Mouse (Mus musculus) midbrain, postnatal 0 days (tissue): ENCODE results near the gene 4930402H24Rik. TPM values are rescaled to one million over a fixed set of nuclear protein-coding genes. Genes with fewer than 3 reads are reported as not detected.
"Not testable (repeated sequence)": the region's sequence is repeated elsewhere in the genome, so short reads cannot be mapped to it uniquely, and the experiment has no call there.

Source experiments
- ATAC-seq: fragments of 200-750 bp; cut with Nextera tagmentation; 2 replicates; pipeline ENCODE4 v1.8.0; 2017; ENCODE audit warnings: moderate number of reproducible peaks, mild to moderate bottlenecking, moderate TSS enrichment, moderate library complexity; ENCODE audit not compliant: low FRiP score
- DNase-seq: peaks from one replicate; pipeline ENCODE4 v3.0.0-alpha.2; 2015; ENCODE audit warnings: low spot score
- H3K27ac ChIP-seq: fragments of 300-500 bp; sonication (generic); 2 replicates; pipeline ENCODE4 v1.5.1; 2014; ENCODE audit warnings: low read depth, mild to moderate bottlenecking, low read length, mixed read lengths
- H3K27me3 ChIP-seq: fragments of 300-500 bp; sonication (generic); 2 replicates; pipeline ENCODE4 v1.6.1; 2014; ENCODE audit warnings: low read length, control low read depth, mixed read lengths; ENCODE audit not compliant: insufficient read depth
- H3K36me3 ChIP-seq: fragments of 300-500 bp; sonication (generic); 2 replicates; pipeline ENCODE4 v1.6.1; 2014; ENCODE audit warnings: low read length, control low read depth, mixed read lengths; ENCODE audit not compliant: insufficient read depth
- H3K4me1 ChIP-seq: fragments of 300-500 bp; sonication (generic); 2 replicates; pipeline ENCODE4 v1.6.1; 2014; ENCODE audit warnings: mild to moderate bottlenecking, control low read depth, antibody characterized with exemption, low read length, mixed read lengths; ENCODE audit not compliant: insufficient read depth
- H3K4me2 ChIP-seq: fragments of 300-500 bp; sonication (generic); 2 replicates; pipeline ENCODE4 v1.6.1; 2014; ENCODE audit warnings: low read depth, mild to moderate bottlenecking, low read length, mixed read lengths; ENCODE audit not compliant: poor library complexity, severe bottlenecking
- H3K4me3 ChIP-seq: fragments of 300-500 bp; sonication (generic); 2 replicates; pipeline ENCODE4 v1.5.1; 2014; ENCODE audit warnings: low read depth, mild to moderate bottlenecking, low read length, moderate library complexity
- H3K9ac ChIP-seq: fragments of 300-500 bp; sonication (generic); replicated peaks from 2 replicates; pipeline ENCODE4 v1.6.1; 2014; ENCODE audit warnings: mild to moderate bottlenecking, low read length, moderate library complexity, mixed read lengths; ENCODE audit not compliant: poor library complexity, severe bottlenecking
- H3K9me3 ChIP-seq: fragments of 300-500 bp; sonication (generic); 2 replicates; pipeline ENCODE4 v1.6.1; 2016; ENCODE audit warnings: low read length, control low read depth
- CTCF ChIP-seq: IDR thresholded peaks from 2 replicates; pipeline ENCODE4 v1.5.1; 2016; ENCODE audit warnings: antibody characterized with exemption, mild to moderate bottlenecking
- WGBS: fragments of 180-500 bp; shearing (Covaris S2); extraction: QIAGEN DNeasy Blood & Tissue Kit; methylation state at CpG from one replicate; pipeline ENCODE4 v1.1.7; 2014; 5-methylcytosine and 5-hydroxymethylcytosine counted together
- polyA plus RNA-seq: library from polyadenylated mRNA; unstranded; fragments of >200 nt; fragmentation: Nextera tagmentation; extraction: Ambion mirVana; gene quantifications from 2 replicates; pipeline ENCODE4 v1.2.1, GENCODE M21; 2015
- total RNA-seq: library from RNA; depleted of rRNA; stranded (reverse); fragments of >200 nt; gene quantifications from 2 replicates; pipeline ENCODE4 v1.2.3, GENCODE M21; 2014

Gene 4930402H24Rik
- total and polyA plus RNA-seq, 2 experiments from 2014 or later = 58.1 to 200 TPM

GRCm38 (mm10) chr2:130829496-130829895, 76.7 kb downstream of the 4930402H24Rik start:
- Histone ChIP-seq H3K4me1 (no peaks in the 10 kb centered on the region), H3K4me3 (no peak overlapping the region), H3K4me2 (no peak overlapping the region), H3K9ac (no peak overlapping the region), H3K36me3 (peaks cover 4% of the 10 kb centered on the region; the same call in 1 of the 2 replicates), H3K27me3 (no peaks in the 10 kb centered on the region), H3K9me3 (no peaks in the 10 kb centered on the region), H3K27ac (no peak overlapping the region)
- DNase-seq (no peak), ATAC-seq (no peak)
- no peak for TF ChIP-seq CTCF
- WGBS = 93% methylated on average over 4 of the region's 4 CpGs

DNA sequence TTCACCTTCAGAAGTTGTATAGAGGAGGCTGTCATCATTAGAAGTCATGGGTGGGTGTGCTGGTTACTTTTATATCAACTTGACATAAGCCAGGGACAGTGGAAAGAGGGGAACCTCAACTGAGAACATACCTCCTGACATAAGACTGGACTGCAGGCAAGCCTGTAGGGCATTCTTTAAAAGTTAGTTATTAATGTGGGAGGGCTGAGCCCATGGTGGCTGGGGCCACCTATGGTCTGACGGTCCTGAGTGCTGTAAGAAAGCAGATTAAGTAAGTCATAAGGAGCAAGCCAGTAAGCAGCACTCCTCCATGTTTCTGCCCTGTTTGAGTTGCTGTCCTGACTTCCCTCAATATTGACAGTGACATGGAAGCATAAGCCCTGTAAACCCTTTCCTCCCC, 77.5 kb downstream of the 4930402H24Rik start:
- no peak for DNase-seq
- H3K4me1 ChIP-seq = no peaks in the 10 kb centered on the region
- H3K36me3 ChIP-seq = peaks cover 4% of the 10 kb centered on the region; the same call in 1 of the 2 replicates
- 88% methylated on average over 1 of the region's 1 CpGs for WGBS
- H3K4me2 ChIP-seq = no peak overlapping the region
- no peak overlapping the region for H3K9ac ChIP-seq
- no peak for ATAC-seq
- H3K9me3 ChIP-seq = no peaks in the 10 kb centered on the region
- no peaks in the 10 kb centered on the region for H3K27me3 ChIP-seq
- no peak overlapping the region for H3K4me3 ChIP-seq
- H3K27ac ChIP-seq = no peak overlapping the region
- TF ChIP-seq CTCF = no peak

- not testable (repeated sequence) for H3K4me1 ChIP-seq, H3K4me2 ChIP-seq, H3K36me3 ChIP-seq, H3K4me3 ChIP-seq, H3K9me3 ChIP-seq, H3K9ac ChIP-seq, ATAC-seq, H3K27ac ChIP-seq, DNase-seq, H3K27me3 ChIP-seq
- 84% methylated on average over 3 of the region's 3 CpGs for WGBS
Observed at GRCm38 (mm10) chr2:130828066-130828465, 78.1 kb downstream of the 4930402H24Rik start.

GRCm38 (mm10) chr2:130827410-130827809, 78.8 kb downstream of the 4930402H24Rik start:
- peaks cover 4% of the 10 kb centered on the region; the same call in 1 of the 2 replicates for H3K36me3 ChIP-seq
- no peak overlapping the region for H3K4me2 ChIP-seq
- DNase-seq (peak; percentile 87), ATAC-seq (peak; percentile 65)
- H3K9me3 ChIP-seq = no peaks in the 10 kb centered on the region
- H3K4me1 ChIP-seq = no peaks in the 10 kb centered on the region
- no peak overlapping the region for H3K4me3 ChIP-seq
- no peak overlapping the region for H3K9ac ChIP-seq
- no peak overlapping the region for H3K27ac ChIP-seq
- 26% methylated on average over 2 of the region's 2 CpGs for WGBS
- TF ChIP-seq CTCF = no peak
- no peaks in the 10 kb centered on the region for H3K27me3 ChIP-seq

DNA sequence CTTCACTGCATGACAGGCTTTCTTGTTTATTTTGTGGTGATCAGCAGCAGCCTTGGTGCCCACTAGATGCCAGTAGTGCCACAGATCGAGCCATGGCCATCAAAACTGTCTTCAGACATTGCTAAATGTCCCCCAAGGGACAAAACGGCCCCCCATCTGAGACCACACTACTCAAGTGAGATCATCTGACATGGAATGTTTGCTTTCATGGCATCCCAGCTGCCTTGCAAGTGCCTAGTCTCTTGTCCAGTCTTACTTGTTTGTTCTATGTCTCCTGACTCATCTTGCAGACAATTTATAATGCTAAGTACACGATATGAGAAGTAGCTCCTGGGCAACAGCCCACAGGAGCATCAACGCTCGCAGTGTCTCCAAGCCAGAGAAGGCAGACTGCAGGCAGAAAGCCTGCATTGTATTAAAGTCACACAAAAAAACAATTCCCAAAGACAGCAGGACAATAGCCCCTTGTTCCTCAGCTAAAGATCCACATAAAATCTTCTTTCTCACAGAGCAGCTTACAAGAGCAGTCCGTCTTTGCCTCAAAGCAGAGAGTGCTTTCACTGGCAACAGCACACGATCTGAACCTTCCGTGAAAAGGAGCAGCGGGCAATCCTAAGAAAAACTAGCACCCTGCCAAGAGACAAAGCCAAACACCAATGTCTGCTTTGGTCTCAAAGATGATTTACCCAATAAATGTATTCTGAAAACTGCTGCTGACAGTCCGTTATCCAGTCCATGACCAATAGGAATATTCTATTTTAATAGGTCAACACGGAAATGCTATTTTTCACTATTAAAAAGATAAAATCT, 87.2 kb downstream of the 4930402H24Rik start:
- H3K9me3 ChIP-seq = no peaks in the 10 kb centered on the region
- WGBS = 18% methylated on average over 11 of the region's 11 CpGs
- DNase-seq (peak; percentile 82), ATAC-seq (peak; percentile 80)
- no peak overlapping the region for H3K4me2 ChIP-seq
- H3K27me3 ChIP-seq = no peaks in the 10 kb centered on the region
- no peaks in the 10 kb centered on the region for H3K4me1 ChIP-seq
- peaks cover 33% of the 10 kb centered on the region for H3K36me3 ChIP-seq
- peak overlapping the region; percentile 55; the same call in 1 of the 2 replicates for H3K27ac ChIP-seq
- H3K4me3 ChIP-seq = no peak overlapping the region
- TF ChIP-seq CTCF = peak; percentile 66
- no peak overlapping the region for H3K9ac ChIP-seq

DNA sequence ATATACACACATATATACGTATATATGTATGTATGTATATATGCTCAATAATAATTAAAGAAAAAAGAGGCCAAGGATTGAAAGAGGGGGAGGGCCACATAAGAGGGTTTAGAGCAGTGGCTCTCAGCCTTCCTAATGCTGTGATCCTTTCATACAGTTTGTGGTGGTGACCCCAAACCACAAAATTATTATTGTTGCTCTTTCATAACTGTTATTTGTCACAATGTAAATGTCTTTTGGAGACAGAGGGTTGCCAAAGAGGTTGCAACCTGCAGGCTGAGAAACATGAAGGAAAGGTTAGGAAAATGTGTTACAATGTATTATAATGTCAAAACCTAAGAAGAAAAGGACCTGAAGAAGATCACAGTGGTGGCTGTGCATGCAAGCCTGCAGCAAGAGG, 88.3 kb downstream of the 4930402H24Rik start:
- Histone ChIP-seq H3K9me3 (no peaks in the 10 kb centered on the region), H3K27ac (no peak overlapping the region), H3K4me1 (no peaks in the 10 kb centered on the region), H3K4me3 (no peak overlapping the region), H3K27me3 (no peaks in the 10 kb centered on the region), H3K36me3 (peaks cover 43% of the 10 kb centered on the region), H3K9ac (no peak overlapping the region), H3K4me2 (no peak overlapping the region)
- DNase-seq (no peak), ATAC-seq (no peak)
- 100% methylated on average over 1 of the region's 1 CpGs for WGBS
- TF ChIP-seq CTCF = no peak
